Comparison of ENCODE assay signal across 7 mouse cellular contexts in the genomic region with DNA sequence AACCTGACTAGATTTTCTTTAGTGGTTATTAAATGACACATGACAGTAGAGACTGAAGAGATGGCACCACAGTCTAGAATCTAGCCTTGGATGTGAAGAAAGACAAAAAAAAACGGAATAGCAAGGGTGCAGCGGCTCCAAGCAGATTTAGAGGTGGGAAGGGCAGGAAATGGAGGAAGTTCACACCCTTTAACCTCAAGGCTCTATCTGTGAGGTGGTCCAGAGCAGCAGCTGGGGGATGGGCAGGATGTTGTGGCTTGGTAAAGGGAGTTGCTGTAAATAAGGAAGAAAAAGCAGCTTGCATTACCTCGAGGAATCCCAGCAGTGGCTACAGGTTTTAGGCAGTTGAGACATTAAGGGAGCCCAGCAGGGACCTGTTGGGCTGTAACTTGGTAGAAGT. TPM values are rescaled to one million over a fixed set of nuclear protein-coding genes. Genes with fewer than 3 reads are reported as not detected.
DNase-seq lines count a peak whose midpoint lies in the region; ATAC-seq and TF ChIP-seq lines count a peak whose summit lies in the region.

No protein-coding gene starts in this region.

- H3K4me2 ChIP-seq in heart, embryonic 12.5 days, result no peak overlapping the region
- peak overlapping the region; percentile 59 for H3K4me2 ChIP-seq in liver, embryonic 12.5 days
- H3K4me2 ChIP-seq in forebrain, embryonic 16.5 days (ENCODE audit: low read length), result no peak overlapping the region

- no peaks in the 10 kb centered on the region for H3K9me3 ChIP-seq in ES-E14 (ENCODE audit: control insufficient read depth, insufficient read depth, low read depth, low read length)
- no peaks in the 10 kb centered on the region for H3K9me3 ChIP-seq in heart, embryonic 12.5 days (replicated peaks)
- H3K9me3 ChIP-seq in liver, embryonic 12.5 days (replicated peaks), result no peaks in the 10 kb centered on the region
- no peaks in the 10 kb centered on the region for H3K9me3 ChIP-seq in forebrain, embryonic 16.5 days (ENCODE audit: control insufficient read depth, low read length)

- H3K4me1 ChIP-seq in ES-E14 (ENCODE audit: control insufficient read depth in 2 of 2, insufficient read depth in 2 of 2, low read length in 2 of 2, poor library complexity in 1 of 2), result peaks cover 6 to 25% of the 10 kb centered on the region in 2 experiments
- peaks cover 21% of the 10 kb centered on the region for H3K4me1 ChIP-seq in heart, embryonic 12.5 days (replicated peaks)
- peaks cover 52% of the 10 kb centered on the region for H3K4me1 ChIP-seq in liver, embryonic 12.5 days
- H3K4me1 ChIP-seq in forebrain, embryonic 16.5 days (replicated peaks; ENCODE audit: control insufficient read depth, insufficient read depth, low read length), result no peaks in the 10 kb centered on the region

- no peak for ATAC-seq in heart, embryonic 12.5 days (ENCODE audit: insufficient number of reproducible peaks, low FRiP score)
- ATAC-seq in liver, embryonic 12.5 days, result no peak
- no peak for ATAC-seq in forebrain, embryonic 16.5 days

- peak overlapping the region; percentile 49; the same call in 1 of the 2 replicates for H3K9ac ChIP-seq in ES-E14 (ENCODE audit: insufficient read depth, low read depth, low read length, poor library complexity, severe bottlenecking)
- H3K9ac ChIP-seq in heart, embryonic 12.5 days, result no peak overlapping the region
- H3K9ac ChIP-seq in liver, embryonic 12.5 days, result no peak overlapping the region
- H3K9ac ChIP-seq in forebrain, embryonic 16.5 days (replicated peaks; ENCODE audit: low read depth, low read length), result no peak overlapping the region

- DNase-seq in ES-E14 (ENCODE audit: low read depth, low spot score), result no peak
- peak; percentile 65 for DNase-seq in spleen, postnatal 36 days (ENCODE audit: low spot score in 2 of 2)
- no peak for DNase-seq in layer of hippocampus, adult 8-10 months (ENCODE audit: low spot score in 2 of 2)
- no peak for DNase-seq in urinary bladder, postnatal 10 days (ENCODE audit: low spot score)

- peak overlapping the region; percentile 81; the same call in 1 of the 2 replicates for H3K27ac ChIP-seq in ES-E14 (ENCODE audit: insufficient read depth, low read depth, low read length, poor library complexity, severe bottlenecking)
- H3K27ac ChIP-seq in heart, embryonic 12.5 days (ENCODE audit: poor library complexity, severe bottlenecking), result peak overlapping the region; percentile 22; the same call in 1 of the 2 replicates
- peak overlapping the region; percentile 64 for H3K27ac ChIP-seq in liver, embryonic 12.5 days
- no peak overlapping the region for H3K27ac ChIP-seq in forebrain, embryonic 16.5 days (ENCODE audit: low read length)

- in situ Hi-C loops in ES-E14 (cut with MboI; ENCODE audit: low sequenced_read_pairs in 2 of 2, unreplicated experiment in 2 of 2), result no loop called here

- peak overlapping the region; percentile 24 to 43; a peak in 2 of 4 replicates for H3K4me3 ChIP-seq in ES-E14 (ENCODE audit: insufficient read depth in 1 of 2, low read depth in 1 of 2, low read length in 2 of 2, poor library complexity in 1 of 2, severe bottlenecking in 1 of 2)
- H3K4me3 ChIP-seq in heart, embryonic 12.5 days, result no peak overlapping the region
- no peak overlapping the region for H3K4me3 ChIP-seq in liver, embryonic 12.5 days
- no peak overlapping the region for H3K4me3 ChIP-seq in forebrain, embryonic 16.5 days (replicated peaks; ENCODE audit: low read length)

- H3K36me3 ChIP-seq in ES-E14 (ENCODE audit: control insufficient read depth, insufficient read depth, low read length, poor library complexity, severe bottlenecking), result no peaks in the 10 kb centered on the region
- no peaks in the 10 kb centered on the region for H3K36me3 ChIP-seq in heart, embryonic 12.5 days
- no peaks in the 10 kb centered on the region for H3K36me3 ChIP-seq in liver, embryonic 12.5 days
- no peaks in the 10 kb centered on the region for H3K36me3 ChIP-seq in forebrain, embryonic 16.5 days (ENCODE audit: control insufficient read depth, insufficient read depth)

- 9% methylated on average over 3 of the region's 3 CpGs for WGBS in heart, embryonic 12.5 days
- WGBS in liver, embryonic 12.5 days (ENCODE audit: insufficient replicate concordance), result 4% methylated on average over 3 of the region's 3 CpGs
- 50% methylated on average over 3 of the region's 3 CpGs for WGBS in forebrain, embryonic 16.5 days

- no peaks in the 10 kb centered on the region for H3K27me3 ChIP-seq in heart, embryonic 12.5 days (replicated peaks)
- H3K27me3 ChIP-seq in liver, embryonic 12.5 days (replicated peaks), result no peaks in the 10 kb centered on the region
- no peaks in the 10 kb centered on the region for H3K27me3 ChIP-seq in forebrain, embryonic 16.5 days (replicated peaks; ENCODE audit: control insufficient read depth, insufficient read depth, low read length)

TF ChIP-seq in ES-E14, 5 proteins besides CTCF, POLR2A, EP300 and RAD21:
- TF ChIP-seq HCFC1 (IDR thresholded peaks at IDR 0.05; ENCODE audit: borderline replicate concordance, insufficient read depth, low read length), result no peak
- no peak for TF ChIP-seq ZNF384 (IDR thresholded peaks at IDR 0.05; ENCODE audit: low read depth, low read length)
- no peak for TF ChIP-seq MAFK (IDR thresholded peaks at IDR 0.05; ENCODE audit: insufficient read depth, low read depth, low read length)
- no peak for TF ChIP-seq CHD2 (IDR thresholded peaks at IDR 0.05; ENCODE audit: low read depth, low read length)
- TF ChIP-seq ZC3H11A (IDR thresholded peaks at IDR 0.05; ENCODE audit: borderline replicate concordance, low read depth, low read length), result no peak

RNA-seq across cellular contexts. Expression of a gene that starts 23.4 kb away (rescaled TPM):
- 106 and 125 TPM in 2 replicates for total RNA-seq in ES-E14 (2012; rRNA removed)
- polyA plus RNA-seq in heart, embryonic 12.5 days (2016; fragmentation: Nextera tagmentation; extraction: Ambion mirVana), result 93.8 and 94.3 TPM in 2 replicates
- polyA plus RNA-seq in liver, embryonic 12.5 days (2016; fragmentation: Nextera tagmentation; extraction: Ambion mirVana), result 107 and 112 TPM in 2 replicates
- total RNA-seq in layer of hippocampus, adult 8-10 months (2022), result 10 to 100 TPM; 49.7 to 57.4 (median 54.0) TPM
- 155 and 165 TPM in 2 replicates for polyA plus RNA-seq in forebrain, embryonic 16.5 days (2015; fragmentation: Nextera tagmentation; extraction: Ambion mirVana)

RNA-seq across cellular contexts. Expression of a gene that starts 59.2 kb away (rescaled TPM):
- 92.8 and 139 TPM in 2 replicates for total RNA-seq in ES-E14 (2012; rRNA removed)
- polyA plus RNA-seq in heart, embryonic 12.5 days (2016; fragmentation: Nextera tagmentation; extraction: Ambion mirVana), result 303 and 308 TPM in 2 replicates
- polyA plus RNA-seq in liver, embryonic 12.5 days (2016; fragmentation: Nextera tagmentation; extraction: Ambion mirVana), result 245 and 261 TPM in 2 replicates
- total RNA-seq in layer of hippocampus, adult 8-10 months (2022), result 100 to 1,000 TPM; 263 to 275 (median 274) TPM
- 686 and 721 TPM in 2 replicates for polyA plus RNA-seq in forebrain, embryonic 16.5 days (2015; fragmentation: Nextera tagmentation; extraction: Ambion mirVana)

Comparison
In these comparisons a context has a peak if more than half of its experiments do, and no peak if none do; other contexts are left out.
1. DNase-seq: peak in spleen, postnatal 36 days (2 of 2); none in ES-E14 (single experiment), layer of hippocampus, adult 8-10 months (0 of 2) and urinary bladder, postnatal 10 days (single experiment).
2. H3K4me3 ChIP-seq: peak in ES-E14 (2 of 2); none in heart, embryonic 12.5 days (single experiment), liver, embryonic 12.5 days (single experiment) and forebrain, embryonic 16.5 days (single experiment).